Mouse (Mus musculus): ENCODE data around the gene Fstl1.

Gene Fstl1

GRCm38 (mm10) chr16:37787558-37788194 lies 11.0 kb downstream of the Fstl1 start:
- no peak for DNase-seq (ENCODE audit: low read depth in 1 of 2, low spot score in 2 of 2)

- DNase-seq (ENCODE audit: low read depth in 1 of 2, low spot score in 2 of 2), result no peak
Measured at GRCm38 (mm10) chr16:37788367-37789014, 11.8 kb downstream of the Fstl1 start.

- DNase-seq (ENCODE audit: low read depth in 1 of 2, low spot score in 2 of 2), result no peak
Measured at GRCm38 (mm10) chr16:37789015-37789381, 12.3 kb downstream of the Fstl1 start.

- no peak for DNase-seq (ENCODE audit: low read depth in 1 of 2, low spot score in 2 of 2)
Measured at GRCm38 (mm10) chr16:37789394-37789920, 12.8 kb downstream of the Fstl1 start.

- no peak for DNase-seq (ENCODE audit: low read depth in 1 of 2, low spot score in 2 of 2)
Measured at GRCm38 (mm10) chr16:37790008-37790780, 13.5 kb downstream of the Fstl1 start.

- DNase-seq (ENCODE audit: low read depth in 1 of 2, low spot score in 2 of 2), result no peak
Measured at GRCm38 (mm10) chr16:37790781-37791175, 14.1 kb downstream of the Fstl1 start.

- no peak for DNase-seq (ENCODE audit: low read depth in 1 of 2, low spot score in 2 of 2)
Measured at GRCm38 (mm10) chr16:37795651-37796150, 19.0 kb downstream of the Fstl1 start.

- no peak for DNase-seq (ENCODE audit: low read depth in 1 of 2, low spot score in 2 of 2)
Measured at GRCm38 (mm10) chr16:37796270-37796669, 19.6 kb downstream of the Fstl1 start.

GRCm38 (mm10) chr16:37801097-37801496 lies 24.4 kb downstream of the Fstl1 start:
- DNase-seq (ENCODE audit: low read depth in 1 of 2, low spot score in 2 of 2), result no peak

GRCm38 (mm10) chr16:37802686-37803295 lies 26.1 kb downstream of the Fstl1 start:
- DNase-seq (ENCODE audit: low read depth in 1 of 2, low spot score in 2 of 2), result no peak

- no peak for DNase-seq (ENCODE audit: low read depth in 1 of 2, low spot score in 2 of 2)
Measured at GRCm38 (mm10) chr16:37803387-37803950, 26.8 kb downstream of the Fstl1 start.

- no peak for DNase-seq (ENCODE audit: low read depth in 1 of 2, low spot score in 2 of 2)
Measured at GRCm38 (mm10) chr16:37805746-37806495, 29.2 kb downstream of the Fstl1 start.

GRCm38 (mm10) chr16:37807269-37807668 lies 30.6 kb downstream of the Fstl1 start:
- no peak for DNase-seq (ENCODE audit: low read depth in 1 of 2, low spot score in 2 of 2)

- DNase-seq (ENCODE audit: low read depth in 1 of 2, low spot score in 2 of 2), result no peak
Measured at GRCm38 (mm10) chr16:37808866-37809622, 32.4 kb downstream of the Fstl1 start.

- DNase-seq (ENCODE audit: low read depth in 1 of 2, low spot score in 2 of 2), result no peak
Measured at GRCm38 (mm10) chr16:37809623-37809992, 32.9 kb downstream of the Fstl1 start.

GRCm38 (mm10) chr16:37811874-37812273 lies 35.2 kb downstream of the Fstl1 start:
- DNase-seq (ENCODE audit: low read depth in 1 of 2, low spot score in 2 of 2), result no peak

GRCm38 (mm10) chr16:37812474-37812886 lies 35.8 kb downstream of the Fstl1 start:
- DNase-seq (ENCODE audit: low read depth in 1 of 2, low spot score in 2 of 2), result no peak

GRCm38 (mm10) chr16:37813691-37814382 lies 37.2 kb downstream of the Fstl1 start:
- no peak for DNase-seq (ENCODE audit: low read depth in 1 of 2, low spot score in 2 of 2)

GRCm38 (mm10) chr16:37814383-37814971 lies 37.8 kb downstream of the Fstl1 start:
- no peak for DNase-seq (ENCODE audit: low read depth in 1 of 2, low spot score in 2 of 2)
